Mouse (Mus musculus) intestine, postnatal 0 days (tissue): ENCODE measurements around the gene Dhx37. TPM values are rescaled to one million over a fixed set of nuclear protein-coding genes. Genes with fewer than 3 reads are reported as not detected.

ENCODE experiments used
- ATAC-seq: fragments of 200-750 bp; cut with Nextera tagmentation; 2 replicates; pipeline ENCODE4 v1.8.0; 2017; ENCODE audit warnings: mild to moderate bottlenecking, moderate TSS enrichment, moderate library complexity
- H3K27ac ChIP-seq: fragments of 300-500 bp; sonication (generic); 2 replicates; pipeline ENCODE4 v1.5.1; 2014; ENCODE audit warnings: mild to moderate bottlenecking, low read depth, low read length, moderate library complexity
- H3K27me3 ChIP-seq: fragments of 300-500 bp; sonication (generic); replicated peaks from 2 replicates; pipeline ENCODE4 v1.6.1; 2014; ENCODE audit warnings: low read length, mixed read lengths; ENCODE audit not compliant: control insufficient read depth, insufficient read depth
- H3K36me3 ChIP-seq: fragments of 300-500 bp; sonication (generic); 2 replicates; pipeline ENCODE4 v1.6.1; 2014; ENCODE audit warnings: mild to moderate bottlenecking, moderate library complexity; ENCODE audit not compliant: control insufficient read depth, insufficient read depth
- H3K4me1 ChIP-seq: fragments of 300-500 bp; sonication (generic); replicated peaks from 2 replicates; pipeline ENCODE4 v1.6.1; 2014; ENCODE audit warnings: antibody characterized with exemption, low read length, mixed read lengths; ENCODE audit not compliant: control insufficient read depth, insufficient read depth
- H3K4me2 ChIP-seq: fragments of 300-500 bp; sonication (generic); replicated peaks from 2 replicates; pipeline ENCODE4 v1.6.1; 2014; ENCODE audit warnings: low read depth, mild to moderate bottlenecking, moderate library complexity
- H3K4me3 ChIP-seq: fragments of 300-500 bp; sonication (generic); 2 replicates; pipeline ENCODE4 v1.5.1; 2014; ENCODE audit warnings: low read depth, low read length
- H3K9ac ChIP-seq: fragments of 300-500 bp; sonication (generic); 2 replicates; pipeline ENCODE4 v1.6.1; 2014; ENCODE audit warnings: mild to moderate bottlenecking, low read depth, low read length
- H3K9me3 ChIP-seq: fragments of 300-500 bp; sonication (generic); 2 replicates; pipeline ENCODE4 v1.6.1; 2016; ENCODE audit warnings: mixed run types; ENCODE audit not compliant: control insufficient read depth
- CTCF ChIP-seq: sonication (generic); IDR thresholded peaks from 2 replicates; pipeline ENCODE4 v1.5.1; 2016; ENCODE audit warnings: low read depth, mild to moderate bottlenecking, control low read depth, antibody characterized with exemption, moderate library complexity
- WGBS: fragments of 180-500 bp; shearing (Covaris S2); extraction: QIAGEN DNeasy Blood & Tissue Kit; methylation state at CpG from one replicate; pipeline ENCODE4 v1.1.7; 2014; 5-methylcytosine and 5-hydroxymethylcytosine counted together
- polyA plus RNA-seq: library from polyadenylated mRNA; unstranded; fragments of >200 nt; fragmentation: Nextera tagmentation; extraction: Ambion mirVana; gene quantifications from 2 replicates; pipeline ENCODE4 v1.2.1, GENCODE M21; 2015

Gene Dhx37
- polyA plus RNA-seq, result 2.5 and 3.2 TPM in 2 replicates

DNA sequence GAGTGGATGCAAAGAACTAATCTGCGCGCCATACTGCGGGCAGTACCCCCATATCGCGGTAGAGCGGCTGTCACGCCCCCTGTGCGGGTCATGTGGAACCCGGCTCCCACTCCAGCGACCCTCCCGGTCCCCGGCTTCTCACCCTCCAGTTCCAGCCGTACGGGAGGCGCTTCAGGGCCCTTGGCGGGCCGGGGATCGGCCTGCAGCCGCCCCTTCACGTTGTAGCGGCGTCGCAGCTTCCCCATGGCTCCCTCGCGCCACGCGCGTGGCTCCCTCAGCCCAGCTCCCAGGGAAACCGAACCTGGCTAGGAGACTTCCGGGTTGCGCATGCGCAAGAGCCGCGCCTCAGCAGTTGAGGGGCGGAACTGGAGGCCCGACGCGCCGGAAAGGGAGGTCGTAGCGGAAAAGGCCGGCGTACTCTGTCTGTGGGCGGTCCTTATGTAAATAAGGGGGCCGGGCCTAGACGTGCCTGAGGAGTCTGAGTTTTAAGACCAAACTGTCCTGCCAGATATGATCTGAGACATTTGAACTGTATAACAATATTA lies at the start of gene Dhx37:
Gene Dhx37 (minus strand): TSS at position 329 of the 545 bp plus-strand sequence.
- peaks cover 29% of the 10 kb centered on the region for H3K36me3 ChIP-seq
- H3K27me3 ChIP-seq, result no peaks in the 10 kb centered on the region
- peak; percentile 92 for ATAC-seq
- H3K4me2 ChIP-seq, result peak within 1 kb of the TSS; percentile 99
- peak within 1 kb of the TSS; percentile 79 for H3K9ac ChIP-seq
- no peaks in the 10 kb centered on the region for H3K9me3 ChIP-seq
- WGBS, result under 1% methylated on average over 46 of the region's 46 CpGs
- 0 out of 2 replicates have a peak, but pooled peaks cover 7% of the 10 kb centered on the region for H3K4me1 ChIP-seq
- no peak for TF ChIP-seq CTCF
- H3K4me3 ChIP-seq, result peak within 1 kb of the TSS; percentile 79
- H3K27ac ChIP-seq, result 0 out of 2 replicates have a peak within 1 kb of the TSS, but pooled peaks have one; percentile 46

DNA sequence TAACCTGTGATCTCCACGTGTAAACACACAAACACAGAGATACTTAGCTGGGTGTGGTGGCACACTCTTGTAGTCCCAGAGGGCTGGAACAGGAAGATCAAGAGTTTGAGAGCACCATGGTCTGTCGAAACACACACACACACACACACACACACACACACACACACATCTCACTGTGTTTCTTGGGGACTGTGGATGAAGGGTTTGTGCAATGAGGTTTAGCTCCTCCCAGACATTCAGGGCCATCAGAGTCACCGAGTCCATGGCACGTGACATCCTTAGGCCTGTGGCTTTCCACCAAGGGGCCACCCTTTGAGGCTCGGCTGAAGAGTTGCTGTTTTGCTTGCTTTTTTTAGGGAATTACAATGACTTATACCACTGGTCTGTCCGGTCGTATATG lies 48.6 kb upstream of the Dhx37 start:
- Histone ChIP-seq H3K9ac (no peak overlapping the region), H3K4me3 (no peak overlapping the region), H3K4me1 (no peaks in the 10 kb centered on the region), H3K36me3 (peaks cover 33% of the 10 kb centered on the region), H3K9me3 (no peaks in the 10 kb centered on the region), H3K4me2 (no peak overlapping the region), H3K27ac (no peak overlapping the region), H3K27me3 (no peaks in the 10 kb centered on the region)
- ATAC-seq, result no peak
- WGBS, result 82% methylated on average over 7 of the region's 7 CpGs
- no peak for TF ChIP-seq CTCF

DNA sequence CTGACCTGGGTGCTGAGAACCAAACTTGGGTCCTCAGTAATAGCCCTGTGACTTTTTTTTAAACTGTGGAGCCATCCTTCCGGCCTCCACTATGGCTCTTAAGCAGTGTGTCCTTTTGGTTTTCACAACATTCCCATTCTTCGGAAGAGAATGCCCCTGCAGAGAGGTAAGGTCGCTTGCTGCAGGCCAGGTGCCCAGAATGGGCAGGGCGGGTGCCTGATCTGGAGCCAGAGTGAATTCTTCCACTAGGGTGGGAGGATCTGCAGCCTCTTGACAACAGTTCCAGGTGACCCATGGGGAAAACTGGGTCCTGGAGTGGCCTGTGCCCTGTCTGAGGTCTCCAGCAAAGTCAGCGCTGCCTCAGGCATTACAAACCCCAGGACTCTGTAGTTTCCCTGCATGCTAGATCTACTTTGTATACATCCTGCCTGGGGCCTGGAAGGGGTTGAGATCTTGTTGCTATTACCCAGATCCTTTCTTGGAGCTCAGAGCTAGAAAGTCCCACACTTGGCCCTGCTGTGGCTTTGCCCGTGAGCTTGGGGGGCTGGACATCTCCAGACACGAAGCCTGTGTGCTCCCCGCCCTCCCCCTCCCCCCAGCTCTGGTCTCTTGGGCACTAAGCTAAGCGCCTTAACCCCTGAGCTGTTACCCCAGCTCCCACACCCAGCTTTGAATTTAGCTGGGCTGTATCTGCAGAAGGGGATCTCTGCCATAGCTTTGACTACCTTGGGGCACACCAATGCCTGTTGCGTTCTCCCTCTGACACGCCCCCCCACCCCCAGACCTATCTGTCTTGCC lies 46.7 kb upstream of the Dhx37 start:
- no peak for TF ChIP-seq CTCF
- H3K4me3 ChIP-seq, result no peak overlapping the region
- ATAC-seq, result no peak
- no peak overlapping the region for H3K9ac ChIP-seq
- H3K4me1 ChIP-seq, result 0 out of 2 replicates have a peak, but pooled peaks cover 7% of the 10 kb centered on the region
- no peak overlapping the region for H3K4me2 ChIP-seq
- WGBS, result 76% methylated on average over 11 of the region's 11 CpGs
- no peaks in the 10 kb centered on the region for H3K9me3 ChIP-seq
- H3K36me3 ChIP-seq, result peaks cover 20% of the 10 kb centered on the region
- H3K27me3 ChIP-seq, result no peaks in the 10 kb centered on the region
- no peak overlapping the region for H3K27ac ChIP-seq

DNA sequence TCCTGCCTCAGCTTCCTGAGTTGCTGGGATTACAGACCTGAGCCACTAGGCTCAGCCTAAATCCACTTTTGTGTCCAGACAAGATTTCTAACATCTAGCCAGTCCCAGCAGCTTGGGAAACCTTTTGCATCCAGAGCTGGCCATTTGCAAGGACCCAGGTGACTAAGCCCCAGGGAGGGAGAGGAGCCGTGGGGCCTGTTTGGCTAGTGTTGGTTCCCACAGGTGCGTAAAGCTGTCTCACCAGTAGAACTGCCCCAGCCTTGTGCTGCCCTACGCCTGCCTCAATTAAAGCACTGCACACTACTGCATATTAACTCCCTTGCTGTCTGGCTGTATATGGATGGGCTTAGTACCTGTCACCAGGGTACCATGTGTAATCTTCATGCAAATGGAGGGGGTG lies 45.5 kb upstream of the Dhx37 start:
- Histone ChIP-seq H3K27ac (no peak overlapping the region), H3K9ac (0 out of 2 replicates have a peak overlapping the region, but pooled peaks have one; percentile 3), H3K4me3 (no peak overlapping the region), H3K36me3 (peaks cover 13% of the 10 kb centered on the region), H3K4me1 (0 out of 2 replicates have a peak, but pooled peaks cover 7% of the 10 kb centered on the region), H3K27me3 (no peaks in the 10 kb centered on the region), H3K4me2 (no peak overlapping the region), H3K9me3 (no peaks in the 10 kb centered on the region)
- TF ChIP-seq CTCF, result no peak
- no peak for ATAC-seq
- WGBS, result 77% methylated on average over 3 of the region's 3 CpGs

DNA sequence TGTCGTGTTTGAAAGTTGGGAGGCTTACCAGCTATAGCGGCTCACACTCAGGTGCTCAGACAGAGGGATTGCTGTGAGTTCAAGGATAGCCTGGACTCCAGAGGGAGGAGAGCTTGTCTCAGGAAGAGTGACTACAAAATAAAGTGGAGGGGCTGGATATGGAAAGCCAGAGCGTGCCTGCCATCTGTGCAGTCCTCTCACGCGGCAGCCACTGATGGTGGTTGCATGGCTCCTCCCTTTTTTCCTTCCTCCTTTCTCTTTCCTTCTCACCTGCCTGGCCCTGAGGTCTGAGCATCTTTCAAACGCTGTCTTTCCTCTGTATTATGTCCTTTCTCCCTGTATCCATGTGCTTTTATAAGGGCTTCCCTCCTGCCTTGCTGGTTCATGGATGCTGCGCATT lies 44.1 kb upstream of the Dhx37 start:
- no peak overlapping the region for H3K4me3 ChIP-seq
- no peak for TF ChIP-seq CTCF
- 68% methylated on average over 7 of the region's 7 CpGs for WGBS
- ATAC-seq, result no peak
- H3K27me3 ChIP-seq, result no peaks in the 10 kb centered on the region
- H3K36me3 ChIP-seq, result peaks cover 4% of the 10 kb centered on the region; the same call in 1 of the 2 replicates
- H3K9ac ChIP-seq, result no peak overlapping the region
- H3K27ac ChIP-seq, result no peak overlapping the region
- H3K4me2 ChIP-seq, result peak overlapping the region; percentile 98; the same call in 1 of the 2 replicates
- H3K4me1 ChIP-seq, result 0 out of 2 replicates have a peak, but pooled peaks cover 7% of the 10 kb centered on the region
- H3K9me3 ChIP-seq, result no peaks in the 10 kb centered on the region

DNA sequence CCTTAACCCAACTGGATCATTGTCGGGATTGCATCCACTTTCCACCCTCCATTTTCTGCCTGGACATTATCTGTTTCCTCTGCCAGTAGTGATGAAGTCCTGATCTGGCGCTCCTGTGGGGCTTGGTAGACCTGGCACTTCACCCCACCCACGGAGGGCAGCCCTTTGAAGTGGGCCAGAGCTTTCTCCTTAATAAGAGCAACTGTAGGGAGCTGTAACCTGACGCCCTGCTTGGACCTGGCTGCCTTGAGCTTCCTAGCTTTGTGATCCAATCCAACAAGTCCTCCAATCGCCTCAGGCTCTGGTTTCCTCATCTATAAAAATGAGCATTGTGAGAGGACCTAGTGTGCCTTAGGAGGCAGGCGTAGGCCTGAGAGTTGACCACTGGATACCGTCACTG lies 43.6 kb upstream of the Dhx37 start:
- no peak overlapping the region for H3K4me3 ChIP-seq
- H3K4me2 ChIP-seq, result peak overlapping the region; percentile 98
- H3K4me1 ChIP-seq, result 0 out of 2 replicates have a peak, but pooled peaks cover 7% of the 10 kb centered on the region
- no peaks in the 10 kb centered on the region for H3K9me3 ChIP-seq
- no peak for ATAC-seq
- H3K27me3 ChIP-seq, result no peaks in the 10 kb centered on the region
- H3K36me3 ChIP-seq, result no peaks in the 10 kb centered on the region; the same call in 1 of the 2 replicates
- H3K27ac ChIP-seq, result no peak overlapping the region
- no peak overlapping the region for H3K9ac ChIP-seq
- no peak for TF ChIP-seq CTCF
- 61% methylated on average over 7 of the region's 7 CpGs for WGBS
